Mouse (Mus musculus): ENCODE data around the gene Gm49361.

- TF ChIP-seq CTCF (IDR thresholded peaks at IDR 0.05; ENCODE audit: low read depth, low read length) (peak; percentile 75), POLR2A (IDR thresholded peaks at IDR 0.05; ENCODE audit: extremely low read depth, insufficient read depth, low read length) (no peak)
Measured at GRCm38 (mm10) chr14:57679958-57680535, 65.9 kb downstream of the Gm49361 start.
